Mouse (Mus musculus): Measurements from ENCODE around the gene Plxna1.

The Plxna1 gene

GRCm38 (mm10) chr6:89362281-89363106, at the start of gene Plxna1:
Plxna1 (minus strand) TSS chr6:89362620.
- no peak for DNase-seq (ENCODE audit: low read depth, low spot score)

GRCm38 (mm10) chr6:89409041-89409440, 46.6 kb upstream of the Plxna1 start:
- no peak for DNase-seq (ENCODE audit: low read depth, low spot score)

GRCm38 (mm10) chr6:89408259-89408658, 45.8 kb upstream of the Plxna1 start:
- DNase-seq (ENCODE audit: low read depth, low spot score): no peak

- DNase-seq (ENCODE audit: low read depth, low spot score): no peak
Measured at GRCm38 (mm10) chr6:89407247-89407889, 44.9 kb upstream of the Plxna1 start.

- no peak for DNase-seq (ENCODE audit: low read depth, low spot score)
Measured at GRCm38 (mm10) chr6:89404964-89405363, 42.5 kb upstream of the Plxna1 start.

GRCm38 (mm10) chr6:89403257-89404225, 41.1 kb upstream of the Plxna1 start:
- no peak for DNase-seq (ENCODE audit: low read depth, low spot score)

GRCm38 (mm10) chr6:89402406-89402805, 40.0 kb upstream of the Plxna1 start:
- no peak for DNase-seq (ENCODE audit: low read depth, low spot score)

- no peak for DNase-seq (ENCODE audit: low read depth, low spot score)
Measured at GRCm38 (mm10) chr6:89399564-89399963, 37.1 kb upstream of the Plxna1 start.

GRCm38 (mm10) chr6:89397919-89398318, 35.5 kb upstream of the Plxna1 start:
- no peak for DNase-seq (ENCODE audit: low read depth, low spot score)

- no peak for DNase-seq (ENCODE audit: low read depth, low spot score)
Measured at GRCm38 (mm10) chr6:89393820-89394219, 31.4 kb upstream of the Plxna1 start.

- no peak for DNase-seq (ENCODE audit: low read depth, low spot score)
Measured at GRCm38 (mm10) chr6:89392213-89392612, 29.8 kb upstream of the Plxna1 start.

- no peak for DNase-seq (ENCODE audit: low read depth, low spot score)
Measured at GRCm38 (mm10) chr6:89389771-89390170, 27.4 kb upstream of the Plxna1 start.

GRCm38 (mm10) chr6:89386956-89387355, 24.5 kb upstream of the Plxna1 start:
- no peak for DNase-seq (ENCODE audit: low read depth, low spot score)

GRCm38 (mm10) chr6:89384699-89385098, 22.3 kb upstream of the Plxna1 start:
- no peak for DNase-seq (ENCODE audit: low read depth, low spot score)

- DNase-seq (ENCODE audit: low read depth, low spot score): no peak
Measured at GRCm38 (mm10) chr6:89381851-89382250, 19.4 kb upstream of the Plxna1 start.

- no peak for DNase-seq (ENCODE audit: low read depth, low spot score)
Measured at GRCm38 (mm10) chr6:89381172-89381571, 18.8 kb upstream of the Plxna1 start.

GRCm38 (mm10) chr6:89380751-89381150, 18.3 kb upstream of the Plxna1 start:
- no peak for DNase-seq (ENCODE audit: low read depth, low spot score)

- no peak for DNase-seq (ENCODE audit: low read depth, low spot score)
Measured at GRCm38 (mm10) chr6:89378264-89378663, 15.8 kb upstream of the Plxna1 start.

GRCm38 (mm10) chr6:89368812-89369211, 6.4 kb upstream of the Plxna1 start:
- no peak for DNase-seq (ENCODE audit: low read depth, low spot score)

- DNase-seq (ENCODE audit: low read depth, low spot score): no peak
Measured at GRCm38 (mm10) chr6:89364342-89364741, 1.9 kb upstream of the Plxna1 start.

- no peak for DNase-seq (ENCODE audit: low read depth, low spot score)
Measured at GRCm38 (mm10) chr6:89363107-89363451, 659 bp upstream of the Plxna1 start.

Data from c-Kit-negative CD71-positive TER-119-positive erythroid progenitor cells, embryonic 14.5 days (primary cell).